Mouse (Mus musculus) limb, embryonic 12.5 days (tissue): ENCODE data around the gene Mstn. TPM values are rescaled to one million over a fixed set of nuclear protein-coding genes. Genes with fewer than 3 reads are reported as not detected.

ENCODE experiments used
- ATAC-seq: fragments of 200-750 bp; cut with Nextera tagmentation; 2 replicates; pipeline ENCODE4 v1.8.0; 2017; ENCODE audit warnings: low read depth, moderate TSS enrichment; ENCODE audit not compliant: insufficient number of reproducible peaks, insufficient read depth, low FRiP score, low TSS enrichment
- H3K27ac ChIP-seq: fragments of 300-500 bp; sonication (generic); 2 replicates; pipeline ENCODE4 v1.5.1; 2016; ENCODE audit warnings: mild to moderate bottlenecking, moderate library complexity
- H3K27me3 ChIP-seq: fragments of 300-500 bp; sonication (generic); 2 replicates; pipeline ENCODE4 v1.6.1; 2016; ENCODE audit warnings: mild to moderate bottlenecking, moderate library complexity
- H3K36me3 ChIP-seq: fragments of 300-500 bp; sonication (generic); 2 replicates; pipeline ENCODE4 v1.6.1; 2016; ENCODE audit warnings: mild to moderate bottlenecking, moderate library complexity
- H3K4me1 ChIP-seq: fragments of 300-500 bp; sonication (generic); replicated peaks from 2 replicates; pipeline ENCODE4 v1.6.1; 2016
- H3K4me2 ChIP-seq: fragments of 300-500 bp; sonication (generic); 2 replicates; pipeline ENCODE4 v1.6.1; 2016; ENCODE audit warnings: mild to moderate bottlenecking, moderate library complexity
- H3K4me3 ChIP-seq: fragments of 300-500 bp; sonication (generic); replicated peaks from 2 replicates; pipeline ENCODE4 v1.5.1; 2016; ENCODE audit warnings: mild to moderate bottlenecking
- H3K9ac ChIP-seq: fragments of 300-500 bp; sonication (generic); replicated peaks from 2 replicates; pipeline ENCODE4 v1.6.1; 2016; ENCODE audit warnings: mild to moderate bottlenecking, moderate library complexity
- H3K9me3 ChIP-seq: fragments of 300-500 bp; sonication (generic); 2 replicates; pipeline ENCODE4 v1.6.1; 2016; ENCODE audit warnings: mild to moderate bottlenecking, moderate library complexity
- WGBS: fragments of 180-500 bp; shearing (Covaris S2); methylation state at CpG from one replicate; pipeline ENCODE4 v1.1.7; 2016; 5-methylcytosine and 5-hydroxymethylcytosine counted together
- polyA plus RNA-seq: library from polyadenylated mRNA; unstranded; fragments of >200 nt; fragmentation: Nextera tagmentation; extraction: Ambion mirVana; gene quantifications from 2 replicates; pipeline ENCODE4 v1.2.1, GENCODE M21; 2016

Gene Mstn
- polyA plus RNA-seq, result 6.7 and 7.0 TPM in 2 replicates

DNA sequence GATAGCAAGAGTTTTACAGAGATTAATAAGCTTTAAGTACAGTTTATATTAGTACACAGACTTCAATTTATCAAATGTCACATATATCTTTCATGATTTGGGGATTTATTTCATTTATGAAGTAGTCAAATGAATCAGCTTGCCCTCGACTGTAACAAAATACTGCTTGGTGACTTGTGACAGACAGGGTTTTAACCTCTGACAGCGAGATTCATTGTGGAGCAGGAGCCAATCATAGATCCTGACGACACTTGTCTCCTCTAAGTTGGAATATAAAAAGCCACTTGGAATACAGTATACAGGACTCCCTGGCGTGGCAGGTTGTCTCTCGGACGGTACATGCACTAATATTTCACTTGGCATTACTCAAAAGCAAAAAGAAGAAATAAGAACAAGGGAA is at the start of gene Mstn:
Mstn (plus strand) TSS at position 301 of the 400 bp plus-strand sequence.
- Histone ChIP-seq H3K4me2 (peak within 1 kb of the TSS; percentile 26), H3K4me3 (no peak within 1 kb of the TSS), H3K9me3 (0 out of 2 replicates have a peak, but pooled peaks cover 4% of the 10 kb centered on the region), H3K27ac (no peak within 1 kb of the TSS), H3K27me3 (no peaks in the 10 kb centered on the region), H3K4me1 (peaks cover 22% of the 10 kb centered on the region), H3K9ac (no peak within 1 kb of the TSS), H3K36me3 (no peaks in the 10 kb centered on the region)
- no peak for ATAC-seq
- WGBS, result 68% methylated on average over 6 of the region's 6 CpGs

DNA sequence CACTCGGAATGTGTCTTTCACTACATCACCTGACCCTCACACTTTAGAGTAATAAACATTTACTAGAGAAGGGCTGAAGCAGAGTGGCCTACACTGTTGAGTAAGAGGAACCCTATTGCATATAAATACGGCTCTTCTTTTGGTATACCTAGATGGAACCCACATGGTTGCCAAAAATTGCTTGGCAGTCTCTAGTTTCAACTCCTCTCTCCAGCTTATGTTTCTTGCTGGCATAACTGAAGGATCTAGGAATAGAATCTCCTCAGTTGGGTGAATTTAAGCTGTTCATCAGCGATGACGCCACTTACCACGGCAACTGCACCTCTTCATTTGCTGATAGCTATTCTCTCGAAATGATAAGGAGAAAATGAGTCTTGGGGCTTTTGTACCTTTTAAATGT is 46.7 kb upstream of the Mstn start:
- no peak for ATAC-seq
- H3K4me3 ChIP-seq, result no peak overlapping the region
- WGBS, result 79% methylated on average over 6 of the region's 6 CpGs
- no peak overlapping the region for H3K4me2 ChIP-seq
- H3K27me3 ChIP-seq, result no peaks in the 10 kb centered on the region
- H3K36me3 ChIP-seq, result no peaks in the 10 kb centered on the region
- no peak overlapping the region for H3K27ac ChIP-seq
- H3K9me3 ChIP-seq, result no peaks in the 10 kb centered on the region
- 0 out of 2 replicates have a peak, but pooled peaks cover 3% of the 10 kb centered on the region for H3K4me1 ChIP-seq
- H3K9ac ChIP-seq, result no peak overlapping the region

DNA sequence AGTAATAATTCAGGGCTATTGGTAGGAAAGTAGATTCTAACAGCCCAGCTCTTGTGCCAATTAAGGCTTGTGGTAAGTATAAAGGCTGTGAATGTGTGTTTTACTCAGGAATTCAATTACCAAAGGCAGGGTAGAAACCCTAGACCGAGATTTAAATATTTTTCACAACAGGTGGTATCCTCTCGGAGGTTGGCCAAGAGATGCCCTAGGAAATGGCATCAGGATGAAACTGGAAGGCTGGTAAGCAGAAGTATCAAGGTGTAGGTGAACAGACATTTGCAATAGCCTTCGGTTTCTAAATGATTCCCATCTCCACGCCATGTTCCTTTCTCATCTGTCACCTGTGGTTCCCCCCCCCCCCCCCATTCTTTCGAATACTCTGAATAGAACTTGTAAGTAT is 45.8 kb upstream of the Mstn start:
- Histone ChIP-seq H3K9ac (no peak overlapping the region), H3K4me3 (no peak overlapping the region), H3K4me2 (no peak overlapping the region), H3K4me1 (0 out of 2 replicates have a peak, but pooled peaks cover 8% of the 10 kb centered on the region), H3K27me3 (no peaks in the 10 kb centered on the region), H3K9me3 (no peaks in the 10 kb centered on the region), H3K36me3 (no peaks in the 10 kb centered on the region), H3K27ac (no peak overlapping the region)
- 70% methylated on average over 5 of the region's 5 CpGs for WGBS
- no peak for ATAC-seq

DNA sequence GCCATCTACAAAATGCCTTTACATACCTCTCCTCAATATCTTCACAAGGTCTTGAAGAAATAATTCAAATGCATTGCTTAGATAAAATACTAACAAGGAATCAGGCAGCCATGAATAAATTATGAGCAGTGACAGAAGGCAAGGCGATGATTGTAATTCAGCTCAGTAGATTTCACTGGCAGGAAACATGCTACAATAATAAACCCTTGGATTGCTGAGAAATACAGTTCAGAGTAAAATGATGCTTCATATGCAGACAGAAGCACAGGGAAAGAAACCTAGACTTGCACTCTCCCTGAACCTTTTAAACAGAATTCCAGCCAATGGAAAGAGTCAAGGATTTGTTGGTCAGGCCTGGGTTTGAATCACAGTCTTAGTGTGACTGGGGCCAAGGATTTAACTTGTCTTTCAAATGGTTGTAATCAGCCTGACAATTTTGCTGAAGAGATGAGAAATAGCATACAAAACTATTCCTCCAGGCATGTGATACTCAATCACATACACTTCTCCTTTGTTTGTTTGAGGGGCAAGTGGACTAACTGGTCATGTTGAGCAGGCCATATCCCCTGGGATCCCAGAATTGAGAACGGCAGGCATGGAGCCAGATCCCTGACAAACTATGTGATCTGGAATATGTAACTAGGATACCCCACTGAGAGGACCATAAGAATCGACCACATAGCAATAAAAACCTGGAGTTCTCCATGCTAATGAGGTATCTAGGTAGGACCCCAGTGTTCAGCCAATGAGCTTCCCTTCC is 42.5 kb upstream of the Mstn start:
- Histone ChIP-seq H3K27me3 (no peaks in the 10 kb centered on the region), H3K9ac (no peak overlapping the region), H3K4me2 (no peak overlapping the region), H3K36me3 (no peaks in the 10 kb centered on the region), H3K4me3 (no peak overlapping the region), H3K4me1 (0 out of 2 replicates have a peak, but pooled peaks cover 8% of the 10 kb centered on the region), H3K9me3 (no peaks in the 10 kb centered on the region), H3K27ac (no peak overlapping the region)
- 60% methylated on average over 3 of the region's 3 CpGs for WGBS
- ATAC-seq, result no peak

DNA sequence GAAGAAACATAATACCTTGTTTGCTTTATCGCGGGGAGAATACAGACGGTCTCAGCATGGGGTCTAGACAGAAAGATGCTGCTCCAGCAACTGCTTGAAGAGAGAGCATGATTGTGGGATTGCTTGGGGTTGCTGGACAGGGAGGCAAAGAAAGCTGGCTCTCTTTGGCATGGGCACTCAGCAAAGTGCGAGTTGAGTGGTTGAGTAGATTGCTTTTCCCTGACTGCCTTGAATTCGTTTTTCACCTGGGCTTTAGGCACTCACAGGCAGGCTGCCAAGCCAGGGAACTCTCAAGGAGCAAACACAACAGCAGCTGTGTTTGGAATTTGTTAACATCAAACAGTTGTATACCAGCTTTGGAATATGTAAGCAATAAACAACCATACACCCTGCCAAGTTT is 41.4 kb upstream of the Mstn start, which contains the start of gene 1700019D03Rik:
1700019D03Rik (minus strand) TSS at position 101 of the 400 bp plus-strand sequence.
- ATAC-seq, result no peak

DNA sequence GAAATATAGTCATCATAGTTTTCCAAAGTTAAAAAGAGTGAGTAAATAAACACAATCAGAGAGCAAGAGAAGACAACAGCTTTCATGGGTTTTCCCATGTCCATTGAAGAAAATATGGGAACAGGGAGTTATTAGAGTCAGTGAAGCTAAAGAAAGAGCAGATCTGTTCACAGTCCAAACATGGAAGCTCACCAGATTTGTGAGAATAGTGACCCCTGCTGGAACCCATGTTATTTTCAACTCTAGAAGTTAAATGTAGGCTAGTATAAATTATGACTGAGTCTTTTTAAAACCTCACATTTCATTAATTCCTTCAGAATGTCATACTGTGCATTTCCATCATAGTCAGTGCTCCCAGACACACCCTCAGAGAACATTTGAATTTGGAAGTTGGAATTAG is 28.9 kb upstream of the Mstn start:
- no peaks in the 10 kb centered on the region for H3K27me3 ChIP-seq
- H3K36me3 ChIP-seq, result no peaks in the 10 kb centered on the region
- H3K4me2 ChIP-seq, result no peak overlapping the region
- no peak overlapping the region for H3K27ac ChIP-seq
- no peaks in the 10 kb centered on the region for H3K9me3 ChIP-seq
- no peak overlapping the region for H3K9ac ChIP-seq
- no peak for ATAC-seq
- H3K4me1 ChIP-seq, result no peaks in the 10 kb centered on the region
- H3K4me3 ChIP-seq, result no peak overlapping the region

More for the DNA sequence above, 41.4 kb upstream of the Mstn start, which contains the start of gene 1700019D03Rik:
- WGBS, result 41% methylated on average over 5 of the region's 5 CpGs
- H3K4me3 ChIP-seq, result no peak within 1 kb of the TSS
- no peaks in the 10 kb centered on the region for H3K9me3 ChIP-seq
- H3K4me1 ChIP-seq, result 0 out of 2 replicates have a peak, but pooled peaks cover 8% of the 10 kb centered on the region
- H3K27ac ChIP-seq, result no peak within 1 kb of the TSS
- no peaks in the 10 kb centered on the region for H3K36me3 ChIP-seq
- H3K4me2 ChIP-seq, result no peak within 1 kb of the TSS
- H3K27me3 ChIP-seq, result no peaks in the 10 kb centered on the region
- H3K9ac ChIP-seq, result no peak within 1 kb of the TSS

DNA sequence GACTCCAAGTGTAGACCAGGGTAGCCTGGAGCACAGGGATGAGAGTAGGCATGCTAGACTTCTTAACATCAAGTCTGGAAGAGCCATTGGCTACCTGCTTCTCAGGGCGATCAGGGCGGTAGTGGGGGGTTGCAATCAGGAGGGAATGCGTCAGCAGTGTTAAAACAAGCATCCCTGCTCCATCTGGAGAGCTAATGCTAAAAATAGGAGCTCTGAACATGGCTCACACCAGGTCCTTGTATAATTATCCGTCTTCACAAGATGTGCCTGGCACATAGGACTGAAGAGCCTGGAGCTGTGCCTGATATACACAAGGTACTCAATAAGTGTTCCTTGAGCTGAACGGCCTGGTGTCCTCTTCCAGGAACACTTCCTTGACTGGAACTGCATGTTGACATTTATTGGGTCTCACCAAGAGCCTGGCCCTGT is 24.0 kb upstream of the Mstn start:
- H3K4me3 ChIP-seq, result no peak overlapping the region
- no peaks in the 10 kb centered on the region for H3K9me3 ChIP-seq
- no peaks in the 10 kb centered on the region for H3K27me3 ChIP-seq
- H3K27ac ChIP-seq, result no peak overlapping the region
- no peak overlapping the region for H3K4me2 ChIP-seq
- no peak for ATAC-seq
- 77% methylated on average over 5 of the region's 5 CpGs for WGBS
- H3K9ac ChIP-seq, result no peak overlapping the region
- no peaks in the 10 kb centered on the region for H3K4me1 ChIP-seq
- no peaks in the 10 kb centered on the region for H3K36me3 ChIP-seq

DNA sequence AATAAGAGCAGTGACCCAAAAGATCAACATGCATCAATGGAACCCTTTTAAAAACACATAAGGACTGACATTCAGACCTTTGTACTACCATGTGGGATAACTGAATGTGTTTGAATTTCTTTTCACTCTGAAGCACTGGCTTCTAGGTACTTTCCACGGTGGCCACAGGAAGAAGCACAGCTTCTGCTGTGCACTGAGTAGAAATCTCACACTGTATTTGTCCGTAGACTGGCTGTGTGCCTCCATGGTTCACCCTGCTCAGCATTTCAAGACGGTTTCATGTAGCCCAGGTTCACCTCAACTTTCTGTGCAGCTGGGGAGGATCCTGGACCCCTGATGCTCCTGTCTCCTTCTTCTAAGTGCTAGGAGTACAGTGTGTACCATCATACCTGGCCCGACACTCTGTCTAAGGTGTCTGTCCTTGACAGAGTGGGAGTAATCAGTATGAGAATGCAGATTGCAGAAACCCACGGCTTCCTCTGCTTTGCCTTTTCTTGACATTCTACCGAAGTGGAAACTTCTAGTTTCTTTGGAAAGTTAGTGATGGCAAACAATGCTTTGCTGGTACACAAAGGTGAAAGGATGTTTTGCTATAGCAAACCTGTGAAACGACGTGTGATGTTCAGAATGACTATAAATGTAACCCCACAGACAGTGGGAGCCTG is 11.5 kb upstream of the Mstn start:
- ATAC-seq, result no peak
- no peaks in the 10 kb centered on the region for H3K36me3 ChIP-seq
- H3K9me3 ChIP-seq, result no peaks in the 10 kb centered on the region
- H3K27ac ChIP-seq, result no peak overlapping the region
- no peaks in the 10 kb centered on the region for H3K27me3 ChIP-seq
- no peak overlapping the region for H3K4me2 ChIP-seq
- no peak overlapping the region for H3K4me3 ChIP-seq
- H3K9ac ChIP-seq, result no peak overlapping the region
- H3K4me1 ChIP-seq, result no peaks in the 10 kb centered on the region
- WGBS, result 82% methylated on average over 8 of the region's 8 CpGs

DNA sequence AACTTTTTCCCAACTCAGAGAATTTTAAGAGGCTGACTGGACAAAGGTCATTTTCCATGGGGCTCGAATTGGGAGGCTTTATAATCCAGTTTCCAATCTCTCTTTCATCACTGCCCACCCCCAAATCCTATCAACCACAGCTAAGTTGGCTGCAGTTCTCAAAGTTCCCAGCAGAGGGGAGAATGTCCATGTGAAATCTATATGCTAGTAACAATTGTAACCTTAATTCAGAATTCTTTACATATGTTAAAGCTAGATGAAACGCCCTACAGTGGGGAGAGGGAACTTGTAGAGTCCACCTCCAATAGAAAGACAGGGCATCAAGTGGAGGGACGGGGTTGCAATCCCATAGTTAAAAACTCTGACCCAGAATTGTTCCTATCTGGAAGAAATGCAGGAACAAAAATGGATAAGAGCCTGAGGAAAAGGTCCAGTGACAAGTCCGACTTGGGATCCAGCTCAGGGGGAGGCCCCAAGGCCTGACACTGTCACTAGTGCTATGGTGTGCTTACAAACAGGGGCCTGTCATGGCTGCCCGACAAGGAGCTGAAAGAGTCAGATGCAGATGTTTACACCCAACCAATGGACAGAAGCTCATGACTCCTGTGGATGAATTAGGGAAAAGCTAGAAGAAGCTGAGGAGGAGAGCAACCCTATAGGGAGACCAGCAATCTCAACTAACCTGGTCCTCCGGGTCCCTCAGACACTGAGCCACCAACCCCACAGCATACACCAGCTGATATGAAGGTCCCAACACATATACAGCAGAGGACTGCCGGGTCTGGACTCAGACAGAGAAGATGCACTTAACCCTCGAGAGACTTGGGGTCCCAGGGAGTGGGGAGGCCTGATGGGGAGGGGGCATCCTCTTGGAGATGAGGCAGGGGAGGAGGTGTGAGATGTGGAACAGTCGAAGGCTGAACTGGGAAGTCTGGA is 8.1 kb upstream of the Mstn start:
- Histone ChIP-seq H3K27me3 (no peaks in the 10 kb centered on the region), H3K36me3 (no peaks in the 10 kb centered on the region), H3K4me1 (no peaks in the 10 kb centered on the region), H3K27ac (no peak overlapping the region), H3K9me3 (0 out of 2 replicates have a peak, but pooled peaks cover 4% of the 10 kb centered on the region), H3K9ac (no peak overlapping the region), H3K4me2 (no peak overlapping the region), H3K4me3 (no peak overlapping the region)
- 50% methylated on average over 9 of the region's 9 CpGs for WGBS
- ATAC-seq, result no peak; the same call in 1 of the 2 replicates

DNA sequence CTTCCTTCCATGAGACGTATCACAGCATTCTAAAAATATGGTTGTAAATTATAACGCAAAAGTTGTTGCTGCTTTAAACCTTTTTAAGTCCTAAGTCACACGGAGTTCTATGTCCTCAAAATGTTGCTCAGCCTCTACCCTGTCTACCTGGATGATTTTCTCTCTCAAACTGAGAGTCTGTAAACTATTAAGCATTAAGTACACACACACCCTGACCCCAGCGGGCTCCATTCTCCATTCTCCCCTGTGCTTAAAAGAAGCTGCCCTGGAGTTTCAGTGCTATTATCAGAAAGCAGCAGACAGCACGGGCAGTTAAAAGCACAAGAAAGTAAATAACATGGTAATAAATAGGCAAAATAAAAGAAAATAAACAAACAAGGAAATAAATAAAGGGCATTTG is 2.3 kb upstream of the Mstn start:
- no peak for ATAC-seq

More for the DNA sequence above, 2.3 kb upstream of the Mstn start:
- no peaks in the 10 kb centered on the region for H3K27me3 ChIP-seq
- no peak overlapping the region for H3K9ac ChIP-seq
- H3K4me1 ChIP-seq, result peaks cover 22% of the 10 kb centered on the region
- H3K4me3 ChIP-seq, result no peak overlapping the region
- H3K4me2 ChIP-seq, result no peak overlapping the region
- no peaks in the 10 kb centered on the region for H3K36me3 ChIP-seq
- H3K27ac ChIP-seq, result no peak overlapping the region
- WGBS, result 54% methylated on average over 5 of the region's 5 CpGs
- 0 out of 2 replicates have a peak, but pooled peaks cover 4% of the 10 kb centered on the region for H3K9me3 ChIP-seq
